Mouse (Mus musculus) v-Abl transformed pro-B cells (cell line): ENCODE measurements around the gene Tank.

Experiments
- in situ Hi-C, 2 experiments: fragments of 400-800 bp; cut with MboI; formaldehyde crosslinking; loops; one replicate each; pipeline ENCODE4 v1.15.1; 2025; ENCODE audit not compliant: unreplicated experiment in 2 of 2

The Tank gene

DNA sequence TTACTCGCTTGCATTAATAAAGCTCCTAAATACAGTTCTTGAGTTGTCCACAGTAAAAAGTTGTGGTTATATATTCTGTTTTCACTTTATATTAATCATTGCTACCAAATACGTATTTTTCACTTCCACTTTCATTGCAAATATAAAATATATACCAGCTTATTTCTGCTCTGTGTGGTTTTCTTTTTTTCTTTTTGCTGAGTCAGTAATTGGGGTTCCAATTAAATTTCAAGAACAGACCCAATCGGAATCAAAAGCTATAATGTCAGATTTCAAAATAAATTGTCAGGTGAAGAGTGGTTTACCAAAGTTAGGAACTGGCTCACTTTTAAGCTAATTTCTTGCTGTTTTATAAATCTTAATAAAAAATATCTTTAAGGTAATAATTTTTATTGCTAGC, 73.3 kb downstream of the Tank start:
- in situ Hi-C loops, result loop anchor here in 1 of 2 experiments (25.0 kb wide), 1 partner anchor 636 kb away; no protein-coding TSS in a partner anchor

DNA sequence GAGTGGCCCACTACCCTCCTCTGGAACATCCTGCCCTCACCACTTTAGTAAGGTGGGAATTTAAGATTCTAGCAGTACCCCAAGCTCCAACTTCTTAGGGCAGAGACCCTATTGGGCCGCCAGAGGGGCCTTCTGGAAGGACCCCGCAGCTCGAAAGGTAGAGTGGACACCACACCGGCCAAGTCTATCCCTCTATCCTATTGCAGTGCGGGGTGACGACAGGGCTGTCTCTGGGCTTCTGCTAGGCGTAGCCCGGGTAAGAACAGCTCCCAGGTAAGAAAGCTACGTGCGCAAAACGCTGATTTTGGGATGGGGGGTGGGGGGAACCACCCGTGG, 76.6 kb downstream of the Tank start:
- in situ Hi-C loops, result loop anchor here in 1 of 2 experiments (25.0 kb wide), 1 partner anchor 632 kb away; no protein-coding TSS in a partner anchor

DNA sequence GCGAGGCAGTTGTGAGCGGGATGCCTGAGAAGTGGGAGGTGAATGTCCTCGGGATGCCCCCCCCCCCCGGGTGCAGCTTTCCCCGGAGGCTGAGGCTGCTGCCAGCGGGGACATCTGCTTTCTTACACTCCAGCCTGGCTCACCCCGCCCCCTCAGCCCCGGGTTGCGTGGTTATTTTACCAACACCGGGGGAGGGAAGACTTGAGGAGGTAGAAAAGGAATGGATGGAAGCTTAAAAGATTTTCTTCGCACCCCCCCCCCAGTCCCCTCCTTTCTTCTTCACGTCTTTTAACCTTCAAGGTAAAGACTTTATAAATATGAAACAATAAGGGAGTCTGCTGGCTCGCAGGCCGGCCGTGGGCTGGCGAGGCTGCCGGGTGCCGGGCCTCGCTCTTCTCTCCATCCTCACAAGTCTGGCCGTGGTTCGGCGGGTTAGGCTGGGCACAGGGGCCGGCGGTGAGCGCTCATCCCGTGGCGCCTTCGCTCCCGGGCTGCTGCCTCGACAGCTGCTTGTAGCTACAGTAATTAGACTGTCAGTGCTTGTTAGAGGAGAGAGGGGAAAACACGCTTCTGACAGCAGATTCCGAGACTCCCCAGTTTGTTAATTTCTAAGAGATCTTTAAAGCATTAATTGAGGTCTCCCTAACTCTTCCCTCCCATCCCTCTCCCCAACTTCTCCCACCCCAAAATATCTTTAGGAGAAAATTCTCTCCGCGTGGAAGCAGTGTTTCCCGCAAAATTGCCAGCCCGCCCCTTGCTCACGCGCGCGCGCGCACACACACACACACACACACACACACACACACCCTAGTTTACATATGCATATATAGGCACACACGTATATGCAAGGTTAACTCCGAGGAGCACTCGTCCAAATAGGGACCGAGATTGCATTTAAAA, 77.2 kb downstream of the Tank start:
- in situ Hi-C loops, result loop anchor here in 1 of 2 experiments (25.0 kb wide), 1 partner anchor 632 kb away; no protein-coding TSS in a partner anchor

DNA sequence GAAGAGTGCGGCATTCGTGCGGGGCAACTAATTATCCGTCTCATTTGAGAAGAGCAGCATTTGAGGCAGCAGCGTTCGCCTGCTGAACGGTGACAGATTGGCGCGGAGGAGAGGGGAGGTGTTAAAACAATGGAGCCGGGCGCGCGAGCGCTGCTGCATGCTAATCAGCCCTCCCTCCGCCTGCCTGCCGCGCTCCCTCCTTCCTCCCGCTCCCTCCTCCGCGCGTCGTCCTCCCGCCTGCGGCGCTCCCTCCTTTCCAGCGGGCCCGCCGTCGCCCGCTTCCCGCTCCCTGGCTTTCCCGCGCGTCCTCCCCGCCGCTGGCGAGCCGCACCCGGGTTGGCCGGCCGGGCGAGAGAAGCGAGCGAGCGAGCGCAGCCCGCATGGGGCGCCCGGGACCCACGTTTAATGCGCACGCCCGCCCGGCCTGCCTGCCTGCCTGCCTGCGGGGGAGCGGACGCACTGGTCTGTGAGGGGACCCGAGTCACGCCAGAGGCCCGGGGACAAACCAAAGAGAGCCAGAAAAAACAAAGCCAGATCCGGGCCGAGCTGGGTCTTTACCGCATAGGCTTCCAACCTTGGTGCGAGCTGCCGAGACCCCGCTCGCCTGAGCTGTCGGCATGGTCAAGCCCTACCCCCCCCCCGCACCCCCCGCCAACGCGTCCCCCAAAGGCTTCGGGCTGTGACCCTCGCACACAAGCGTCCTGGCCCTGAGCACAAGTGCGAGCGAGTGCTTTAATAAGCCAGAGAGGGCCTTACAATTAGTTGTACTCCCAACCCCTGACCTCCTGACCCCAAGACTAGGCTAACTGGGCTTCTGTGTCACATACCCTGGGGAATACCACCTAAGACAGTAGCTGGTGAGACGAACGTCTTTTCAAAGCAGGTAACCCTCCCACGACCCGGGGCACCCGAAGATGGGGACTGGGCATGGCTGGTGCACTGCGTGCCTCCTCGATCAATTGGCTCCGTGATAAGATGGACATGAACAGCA, 78.3 kb downstream of the Tank start:
- in situ Hi-C loops, result loop anchor here in 1 of 2 experiments (25.0 kb wide), 1 partner anchor 631 kb away; no protein-coding TSS in a partner anchor

DNA sequence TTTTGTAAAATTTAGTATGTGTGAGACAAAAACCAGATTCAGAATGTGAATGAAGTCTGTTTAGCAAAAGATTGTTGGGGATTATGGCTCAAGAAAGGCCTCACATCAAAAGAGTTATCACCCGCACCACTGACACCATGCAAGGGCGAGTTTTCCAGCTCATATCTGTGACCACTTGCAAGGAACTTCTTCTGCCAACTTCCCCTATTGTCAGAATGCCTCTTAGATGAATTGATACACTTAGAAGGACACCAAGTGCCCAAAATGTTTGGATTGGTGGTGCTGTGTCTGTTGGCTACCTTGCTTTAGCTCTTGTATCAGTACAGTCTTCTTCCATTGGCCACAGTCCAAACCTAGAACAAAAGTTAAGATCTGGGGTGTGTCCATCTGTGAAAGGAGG, 80.9 kb downstream of the Tank start:
- in situ Hi-C loops, result loop anchor here in 1 of 2 experiments (25.0 kb wide), 1 partner anchor 628 kb away; no protein-coding TSS in a partner anchor

DNA sequence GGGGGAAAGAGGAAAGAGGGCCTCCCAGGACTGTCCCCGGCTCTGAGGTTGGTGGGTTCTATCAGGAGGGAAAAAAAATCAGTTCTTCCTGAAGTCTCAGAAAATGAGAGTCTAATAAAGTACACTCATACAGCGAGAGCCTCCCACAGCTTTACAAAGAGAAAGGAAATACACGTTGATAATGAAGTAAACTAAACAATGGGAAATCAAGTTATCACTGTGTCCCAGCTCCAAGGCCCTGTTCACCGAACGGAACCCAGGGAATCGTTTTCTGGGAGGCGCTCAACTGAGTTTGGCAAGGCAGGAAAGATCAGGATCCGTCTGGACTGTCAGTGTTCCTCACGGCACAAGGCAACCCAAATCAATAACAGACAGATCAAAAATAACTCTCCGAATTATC, 84.4 kb downstream of the Tank start:
- in situ Hi-C loops, result loop anchor here (10.0 to 25.0 kb wide), 3 partner anchors 622 to 962 kb away; no protein-coding TSS in a partner anchor

DNA sequence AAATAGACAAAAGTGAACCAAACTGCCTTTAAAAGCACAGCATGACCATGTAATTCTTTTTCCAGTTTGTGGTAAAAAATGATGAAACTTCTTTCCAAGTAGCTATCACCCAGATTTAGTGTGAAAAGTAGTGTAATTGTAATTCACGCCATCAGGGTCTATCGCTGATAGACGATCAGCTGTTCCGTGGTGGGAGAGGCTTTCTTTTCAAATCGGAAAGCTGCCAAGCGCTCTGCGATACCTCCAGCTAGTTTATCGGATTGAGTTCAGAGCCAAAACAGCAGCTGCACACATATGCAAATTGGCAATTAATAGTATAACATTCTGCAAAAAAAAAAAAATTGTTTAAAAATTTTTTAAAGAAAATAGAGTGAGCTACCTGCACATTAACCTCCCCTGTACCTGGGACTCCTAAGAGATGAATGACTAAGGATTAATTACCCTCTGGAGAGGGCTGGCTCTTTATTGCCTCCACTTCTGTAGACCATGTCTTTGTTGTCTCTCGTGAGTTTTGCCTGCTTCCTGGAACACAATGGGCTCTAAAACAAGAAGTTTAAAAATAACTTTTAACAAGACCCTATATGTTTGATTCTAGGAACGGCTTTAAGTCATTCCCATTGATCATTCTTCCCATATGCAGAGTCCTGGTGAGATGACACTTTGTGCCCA, 85.3 kb downstream of the Tank start:
- in situ Hi-C loops, result loop anchor here (10.0 to 25.0 kb wide), 3 partner anchors 621 to 961 kb away; no protein-coding TSS in a partner anchor

DNA sequence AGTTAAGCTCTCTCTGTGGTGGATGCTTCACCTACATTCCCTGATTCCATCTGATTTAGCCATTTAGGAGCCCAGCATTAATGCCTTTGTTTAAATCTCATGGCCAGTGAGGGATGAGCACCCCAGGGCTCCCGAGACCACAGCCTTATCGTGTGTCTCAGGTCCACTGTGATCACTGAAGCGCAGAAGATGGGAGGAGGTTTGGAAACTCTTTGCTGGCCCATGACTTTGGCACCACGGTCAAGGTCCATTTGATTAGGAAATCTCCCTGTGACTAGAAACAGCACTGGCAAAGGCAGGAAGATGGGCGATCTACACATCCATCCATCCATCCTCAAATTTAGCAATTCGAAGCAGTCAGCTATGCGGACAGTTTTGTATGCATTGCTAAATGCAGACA, 89.0 kb downstream of the Tank start:
- in situ Hi-C loops, result loop anchor here (5.0 to 25.0 kb wide), 4 partner anchors 300 to 957 kb away; no protein-coding TSS in a partner anchor

DNA sequence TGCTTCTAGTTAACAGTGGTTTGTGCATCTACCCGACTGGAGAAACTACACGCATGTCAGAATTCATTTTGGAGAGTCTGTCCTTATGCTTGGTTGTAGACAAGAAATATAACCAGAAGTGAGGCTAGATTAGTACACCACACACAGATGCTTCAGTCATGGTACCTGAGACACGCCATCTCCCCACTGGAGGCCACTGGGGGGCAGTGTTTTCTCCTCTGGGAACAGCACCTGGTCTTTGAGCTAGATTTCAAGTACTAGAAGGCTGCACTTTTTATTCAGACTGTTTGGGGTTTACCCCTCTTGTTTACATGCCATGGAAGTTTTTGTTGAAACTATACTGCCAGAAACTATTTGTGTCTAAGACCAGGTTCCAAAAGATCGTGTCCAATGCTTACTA, 89.9 kb downstream of the Tank start:
- in situ Hi-C loops, result loop anchor here (5.0 to 25.0 kb wide), 4 partner anchors 299 to 957 kb away; no protein-coding TSS in a partner anchor

DNA sequence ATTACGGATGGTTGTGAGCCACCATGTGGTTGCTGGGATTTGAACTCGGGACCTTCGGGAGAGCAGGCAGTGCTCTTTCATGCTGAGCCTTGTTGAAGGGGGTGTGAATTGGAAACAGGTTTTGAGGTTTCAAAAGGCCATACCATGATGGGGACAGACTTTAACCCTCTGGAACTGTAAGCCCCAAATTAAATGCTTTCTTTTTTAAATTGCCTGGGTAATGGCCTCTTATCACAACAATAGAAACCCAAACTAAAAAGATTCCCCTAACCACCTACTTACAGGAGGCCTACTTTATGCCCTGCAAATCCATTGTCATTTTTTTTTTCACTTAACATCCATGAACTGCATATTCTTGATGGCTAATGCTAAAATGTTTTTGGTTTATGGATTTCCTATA, 96.2 kb downstream of the Tank start:
- in situ Hi-C loops, result loop anchor here in 1 of 2 experiments (25.0 kb wide), 1 partner anchor 613 kb away; no protein-coding TSS in a partner anchor

DNA sequence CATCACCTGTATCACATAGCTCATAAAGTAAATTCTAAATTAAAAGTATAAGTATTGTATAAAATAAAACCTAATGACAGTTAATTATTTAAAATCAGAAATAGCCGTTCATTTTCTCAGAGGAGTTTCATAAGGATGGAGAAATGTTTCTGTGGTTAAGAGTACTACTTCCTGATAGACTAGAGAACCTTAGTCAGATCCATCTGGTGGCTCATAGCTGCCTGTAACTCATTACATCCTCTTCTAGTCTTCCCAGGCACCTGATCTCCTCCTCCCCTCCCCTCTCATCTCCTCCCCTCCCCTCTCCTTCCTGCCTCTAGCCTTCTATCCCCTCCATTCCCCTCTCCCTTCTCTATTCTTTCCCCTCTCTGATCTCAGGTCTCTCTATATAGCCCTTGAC, 103.2 kb downstream of the Tank start:
- in situ Hi-C loops, result no loop called here

DNA sequence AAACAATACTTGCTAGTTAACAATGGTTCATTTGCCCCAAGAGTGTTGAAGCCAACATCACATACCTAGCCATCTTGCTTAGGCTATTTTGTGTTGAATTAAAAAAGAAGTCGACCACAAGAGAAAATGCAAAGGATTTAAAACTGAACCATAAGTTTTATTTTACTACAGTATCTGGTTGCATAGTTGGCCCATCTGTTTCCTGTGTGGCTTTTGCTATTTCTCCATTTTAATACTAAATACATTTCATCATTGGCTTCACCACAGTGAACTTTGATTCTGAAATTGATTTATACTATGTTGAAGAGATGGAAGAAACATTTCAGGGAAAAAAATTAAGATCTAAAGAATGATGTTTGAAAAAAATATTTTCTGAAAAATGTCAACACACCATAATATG, 108.1 kb downstream of the Tank start:
- in situ Hi-C loops, result no loop called here

DNA sequence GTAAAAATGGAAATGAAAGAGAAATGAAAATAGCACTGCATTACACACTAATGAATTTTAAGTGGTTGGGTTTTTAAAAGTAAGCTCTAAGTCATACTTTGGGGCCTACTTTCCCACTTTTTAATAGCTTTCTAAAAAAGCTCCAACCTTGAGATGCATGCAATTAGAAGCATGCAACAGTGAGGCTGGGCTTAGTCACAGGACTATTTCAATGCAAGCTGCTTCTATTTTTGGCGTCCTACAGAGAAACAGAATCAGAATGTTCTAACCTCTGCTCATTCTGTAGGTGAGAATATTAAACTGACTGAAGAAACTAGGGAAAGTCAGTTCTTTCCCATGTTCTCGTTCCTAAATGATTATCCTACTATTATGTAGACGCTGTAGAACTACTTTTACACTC, 110.7 kb downstream of the Tank start:
- in situ Hi-C loops, result no loop called here
